Mouse (Mus musculus) myocyte (in vitro differentiated cells): ENCODE results near the gene Cyfip1. TPM values are rescaled to one million over a fixed set of nuclear protein-coding genes. Genes with fewer than 3 reads are reported as not detected.
"Not testable (repeated sequence)": the region's sequence is repeated elsewhere in the genome, so short reads cannot be mapped to it uniquely, and the experiment has no call there.

Experiments used
- H3K27me3 ChIP-seq: one replicate; pipeline ENCODE4 v1.6.1; 2011; ENCODE audit not compliant: control insufficient read depth, insufficient read depth, insufficient read length
- H3K36me3 ChIP-seq: one replicate; pipeline ENCODE4 v1.6.1; 2011; ENCODE audit not compliant: control insufficient read depth, insufficient read depth
- H3K4me2 ChIP-seq: one replicate; pipeline ENCODE4 v1.6.1; 2011; ENCODE audit warnings: low read depth, control low read depth
- H3K4me3 ChIP-seq: one replicate; pipeline ENCODE4 v1.5.1; 2011; ENCODE audit warnings: mild to moderate bottlenecking, control low read depth, moderate library complexity
- H3K79me2 ChIP-seq: one replicate; pipeline ENCODE4 v1.6.1; 2011; ENCODE audit not compliant: control insufficient read depth, insufficient read depth
- H3ac ChIP-seq: one replicate; pipeline ENCODE4 v1.6.1; 2011; ENCODE audit not compliant: control insufficient read depth, insufficient read length
- CEBPB ChIP-seq: IDR thresholded peaks from 2 replicates; pipeline ENCODE4 v1.6.1; 2011; ENCODE audit warnings: mild to moderate bottlenecking, moderate library complexity; ENCODE audit not compliant: poor library complexity, insufficient read depth, severe bottlenecking
- E2F4 ChIP-seq: IDR thresholded peaks from one replicate; pipeline ENCODE4 v1.6.1; 2011; ENCODE audit warnings: mild to moderate bottlenecking, control low read depth, moderate library complexity; ENCODE audit not compliant: insufficient read depth
- MAX ChIP-seq: IDR thresholded peaks from one replicate; pipeline ENCODE4 v1.6.1; 2011; ENCODE audit warnings: low read depth, mild to moderate bottlenecking, control low read depth
- MYOD1 ChIP-seq, 3 experiments: IDR thresholded peaks; one replicate each; pipeline ENCODE4 v1.6.1; 2011; ENCODE audit warnings: control low read depth in 2 of 3, low read depth in 2 of 3, mild to moderate bottlenecking in 2 of 3, moderate library complexity in 1 of 3; ENCODE audit not compliant: insufficient read length in 2 of 3, control insufficient read depth in 1 of 3
- MYOG ChIP-seq, 3 experiments: IDR thresholded peaks; one replicate each; pipeline ENCODE4 v1.6.1; 2011; ENCODE audit warnings: control low read depth in 2 of 3, low read depth in 2 of 3, mild to moderate bottlenecking in 2 of 3; ENCODE audit not compliant: insufficient read length in 2 of 3, control insufficient read depth in 1 of 3, insufficient read depth in 1 of 3
- POLR2A ChIP-seq: IDR thresholded peaks from one replicate; pipeline ENCODE4 v1.6.1; 2011; ENCODE audit warnings: low read depth, mild to moderate bottlenecking, control low read depth, moderate library complexity; ENCODE audit not compliant: insufficient read length
- POLR2AphosphoS2 ChIP-seq: IDR thresholded peaks from one replicate; pipeline ENCODE4 v1.6.1; 2011; ENCODE audit warnings: low read depth, control low read depth; ENCODE audit not compliant: insufficient read length
- REST ChIP-seq: IDR thresholded peaks from one replicate; pipeline ENCODE4 v1.6.1; 2011; ENCODE audit warnings: mild to moderate bottlenecking, control low read depth, moderate library complexity; ENCODE audit not compliant: insufficient read depth, insufficient read length
- SRF ChIP-seq: IDR thresholded peaks from one replicate; pipeline ENCODE4 v1.6.1; 2011; ENCODE audit warnings: low read depth; ENCODE audit not compliant: control insufficient read depth, insufficient read length
- TCF12 ChIP-seq: IDR thresholded peaks from one replicate; pipeline ENCODE4 v1.6.1; 2011; ENCODE audit warnings: mild to moderate bottlenecking, control low read depth; ENCODE audit not compliant: poor library complexity, insufficient read depth, severe bottlenecking
- TCF3 ChIP-seq: IDR thresholded peaks from one replicate; pipeline ENCODE4 v1.6.1; 2011; ENCODE audit warnings: low read depth, control low read depth; ENCODE audit not compliant: insufficient read length
- USF1 ChIP-seq: IDR thresholded peaks from one replicate; pipeline ENCODE4 v1.6.1; 2011; ENCODE audit warnings: low read depth, mild to moderate bottlenecking, control low read depth, moderate library complexity
- polyA plus RNA-seq: library from polyadenylated mRNA; unstranded; fragments of >200 nt; fragmentation: generic; extraction: Trizol; gene quantifications from one replicate; pipeline ENCODE4 v1.2.1, GENCODE M21; 2012; ENCODE audit warnings: missing spikeins

Gene Cyfip1
- polyA plus RNA-seq, 1 experiment, result 53.0 TPM

DNA sequence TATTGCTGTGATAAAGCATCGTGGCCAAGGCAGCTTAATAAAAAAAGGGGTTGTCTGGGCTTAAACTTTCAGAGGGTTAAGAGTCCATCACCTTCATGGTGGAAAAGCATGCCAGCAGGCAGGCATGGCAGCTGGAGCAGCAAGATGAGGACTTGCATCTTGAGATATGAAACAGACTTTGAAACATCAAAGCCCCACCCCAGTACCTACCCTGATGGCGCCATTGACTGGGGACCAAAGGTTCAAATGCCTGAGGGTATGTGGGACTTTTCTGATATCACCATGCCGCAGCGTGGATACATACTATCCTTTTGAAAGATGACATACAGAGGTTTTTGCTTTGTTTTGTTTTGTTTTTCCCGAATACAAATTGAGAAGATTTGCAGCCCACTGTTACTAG lies 70.6 kb downstream of the Cyfip1 start:
- H3ac ChIP-seq, result no peak overlapping the region
- H3K79me2 ChIP-seq, result no peaks in the 10 kb centered on the region
- H3K36me3 ChIP-seq, result peaks cover 32% of the 10 kb centered on the region
- TF ChIP-seq TCF3, result no peak
- TF ChIP-seq POLR2A, result no peak
- TF ChIP-seq REST, result no peak
- TF ChIP-seq MYOG (IDR thresholded peaks at IDR 0.05; ENCODE audit: control insufficient read depth in 1 of 3, insufficient read depth in 1 of 3, insufficient read length in 2 of 3, low read depth in 2 of 3), result no peak
- TF ChIP-seq MAX, result no peak
- no peak for TF ChIP-seq TCF12
- TF ChIP-seq E2F4, result no peak
- no peak for TF ChIP-seq USF1
- TF ChIP-seq SRF, result no peak
- no peak for TF ChIP-seq POLR2AphosphoS2
- no peak for TF ChIP-seq MYOD1 (IDR thresholded peaks at IDR 0.05; ENCODE audit: control insufficient read depth in 1 of 3, insufficient read length in 2 of 3, low read depth in 2 of 3)
- TF ChIP-seq CEBPB, result no peak
- H3K27me3 ChIP-seq, result no peaks in the 10 kb centered on the region
- no peak overlapping the region for H3K4me2 ChIP-seq
- no peak overlapping the region for H3K4me3 ChIP-seq

DNA sequence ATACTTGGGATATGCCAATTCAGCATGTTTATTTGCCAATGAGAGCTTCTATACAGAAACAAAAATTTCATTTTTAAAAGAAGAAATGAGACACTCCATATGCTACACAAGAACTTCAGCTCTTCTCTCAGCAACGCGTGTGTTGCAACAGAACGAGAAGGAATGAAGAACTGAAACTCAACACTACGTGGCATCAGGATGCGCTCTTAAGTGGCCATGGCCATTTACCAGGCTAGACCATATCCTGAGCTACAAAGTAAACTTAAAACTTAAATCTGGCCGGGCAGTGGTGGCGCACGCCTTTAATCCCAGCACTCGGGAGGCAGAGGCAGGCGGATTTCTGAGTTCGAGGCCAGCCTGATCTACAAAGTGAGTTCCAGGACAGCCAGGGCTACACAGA lies 76.8 kb downstream of the Cyfip1 start:
- not testable (repeated sequence) for H3K4me3 ChIP-seq, H3K79me2 ChIP-seq, H3ac ChIP-seq, H3K4me2 ChIP-seq, H3K27me3 ChIP-seq
- peaks cover 22% of the 10 kb centered on the region for H3K36me3 ChIP-seq

GRCm38 (mm10) chr7:55927262-55927661 lies 85.7 kb downstream of the Cyfip1 start:
- H3ac ChIP-seq, result no peak overlapping the region
- TF ChIP-seq MYOG (IDR thresholded peaks at IDR 0.05; ENCODE audit: control insufficient read depth in 1 of 3, insufficient read depth in 1 of 3, insufficient read length in 2 of 3, low read depth in 2 of 3), result no peak
- TF ChIP-seq MAX, result no peak
- no peak for TF ChIP-seq USF1
- no peak for TF ChIP-seq SRF
- no peak for TF ChIP-seq POLR2A
- no peak for TF ChIP-seq E2F4
- TF ChIP-seq CEBPB, result no peak
- no peak for TF ChIP-seq TCF12
- TF ChIP-seq POLR2AphosphoS2, result no peak
- TF ChIP-seq REST, result no peak
- no peak for TF ChIP-seq MYOD1 (IDR thresholded peaks at IDR 0.05; ENCODE audit: control insufficient read depth in 1 of 3, insufficient read length in 2 of 3, low read depth in 2 of 3)
- no peak for TF ChIP-seq TCF3
- H3K4me3 ChIP-seq, result no peak overlapping the region
- no peaks in the 10 kb centered on the region for H3K27me3 ChIP-seq
- H3K79me2 ChIP-seq, result no peaks in the 10 kb centered on the region
- peaks cover 46% of the 10 kb centered on the region for H3K36me3 ChIP-seq
- H3K4me2 ChIP-seq, result no peak overlapping the region

DNA sequence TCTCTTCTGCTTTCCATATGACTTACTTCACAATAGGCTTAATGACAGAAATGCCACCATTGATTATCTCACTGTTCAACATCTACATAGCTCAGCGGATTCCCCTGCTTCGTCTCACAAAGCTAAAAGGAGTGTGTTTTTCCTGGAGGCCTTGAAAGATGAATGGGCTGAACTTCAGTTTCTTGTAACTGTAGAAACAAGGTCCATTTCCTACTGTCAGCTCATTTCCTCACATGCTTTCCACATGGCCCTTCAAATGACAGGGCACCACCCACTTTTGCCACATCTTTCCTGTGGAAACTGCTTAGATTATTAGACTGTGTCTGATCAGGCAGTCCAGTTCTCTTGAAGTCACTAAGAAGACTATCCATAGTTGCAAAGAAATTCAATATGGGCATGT lies 87.1 kb downstream of the Cyfip1 start:
- TF ChIP-seq SRF, result no peak
- TF ChIP-seq TCF3, result no peak
- TF ChIP-seq E2F4, result no peak
- TF ChIP-seq MAX, result no peak
- no peak for TF ChIP-seq MYOD1 (IDR thresholded peaks at IDR 0.05; ENCODE audit: control insufficient read depth in 1 of 3, insufficient read length in 2 of 3, low read depth in 2 of 3)
- no peak for TF ChIP-seq TCF12
- TF ChIP-seq REST, result no peak
- no peak for TF ChIP-seq POLR2A
- no peak for TF ChIP-seq POLR2AphosphoS2
- no peak for TF ChIP-seq MYOG (IDR thresholded peaks at IDR 0.05; ENCODE audit: control insufficient read depth in 1 of 3, insufficient read depth in 1 of 3, insufficient read length in 2 of 3, low read depth in 2 of 3)
- no peak for TF ChIP-seq CEBPB
- TF ChIP-seq USF1, result no peak
- no peaks in the 10 kb centered on the region for H3K79me2 ChIP-seq

DNA sequence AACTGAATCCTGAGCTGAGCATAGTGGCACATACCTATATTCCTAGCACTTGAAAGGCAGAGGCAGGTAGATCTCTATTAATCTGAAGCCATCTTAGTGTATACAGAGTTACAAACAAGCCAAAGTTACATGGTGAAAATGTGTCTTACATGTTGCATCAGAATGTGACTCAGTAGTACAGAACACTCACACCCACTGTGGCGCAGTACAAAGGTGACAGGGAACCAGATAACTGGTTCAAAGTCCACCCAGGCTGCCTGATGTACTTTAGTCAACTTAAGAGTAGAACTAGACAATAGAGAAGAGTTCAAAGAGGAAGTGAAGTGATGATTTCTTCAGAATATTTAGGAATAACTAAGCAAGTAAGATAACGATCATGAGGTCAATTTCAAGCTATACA lies 93.5 kb downstream of the Cyfip1 start:
- no peak for TF ChIP-seq MYOG (IDR thresholded peaks at IDR 0.05; ENCODE audit: control insufficient read depth in 1 of 3, insufficient read depth in 1 of 3, insufficient read length in 2 of 3, low read depth in 2 of 3)
- TF ChIP-seq MAX, result no peak
- TF ChIP-seq TCF12, result no peak
- TF ChIP-seq POLR2AphosphoS2, result no peak
- no peak for TF ChIP-seq REST
- no peak for TF ChIP-seq USF1
- TF ChIP-seq CEBPB, result no peak
- no peak for TF ChIP-seq SRF
- TF ChIP-seq E2F4, result no peak
- no peak for TF ChIP-seq MYOD1 (IDR thresholded peaks at IDR 0.05; ENCODE audit: control insufficient read depth in 1 of 3, insufficient read length in 2 of 3, low read depth in 2 of 3)
- TF ChIP-seq TCF3, result no peak
- TF ChIP-seq POLR2A, result no peak
- Histone ChIP-seq H3K4me3 (no peak overlapping the region), H3ac (no peak overlapping the region), H3K79me2 (no peaks in the 10 kb centered on the region), H3K27me3 (no peaks in the 10 kb centered on the region), H3K36me3 (peaks cover 38% of the 10 kb centered on the region), H3K4me2 (no peak overlapping the region)

More for the DNA sequence above, 87.1 kb downstream of the Cyfip1 start:
- H3K4me2 ChIP-seq, result no peak overlapping the region
- no peaks in the 10 kb centered on the region for H3K27me3 ChIP-seq
- peaks cover 47% of the 10 kb centered on the region for H3K36me3 ChIP-seq
- no peak overlapping the region for H3K4me3 ChIP-seq
- H3ac ChIP-seq, result no peak overlapping the region
